Mouse (Mus musculus): ENCODE measurements around the gene Xpo5.

Xpo5 gene

GRCm38 (mm10) chr17:46203078-46203477 is 496 bp downstream of the Xpo5 start:
- DNase-seq (ENCODE audit: low spot score in 2 of 2) = peak in 1 of 2 experiments; percentile 18

- DNase-seq (ENCODE audit: low spot score in 2 of 2) = no peak
Observed at GRCm38 (mm10) chr17:46206676-46207075, 4.1 kb downstream of the Xpo5 start.

- no peak for DNase-seq (ENCODE audit: low spot score in 2 of 2)
Observed at GRCm38 (mm10) chr17:46210550-46210949, 8.0 kb downstream of the Xpo5 start.

GRCm38 (mm10) chr17:46221601-46222000 is 19.0 kb downstream of the Xpo5 start:
- DNase-seq (ENCODE audit: low spot score in 2 of 2) = no peak

- DNase-seq (ENCODE audit: low spot score in 2 of 2) = no peak
Observed at GRCm38 (mm10) chr17:46227576-46227975, 25.0 kb downstream of the Xpo5 start.

GRCm38 (mm10) chr17:46236067-46236466 is 33.5 kb downstream of the Xpo5 start:
- DNase-seq (ENCODE audit: low spot score in 2 of 2) = no peak

- no peak for DNase-seq (ENCODE audit: low spot score in 2 of 2)
Observed at GRCm38 (mm10) chr17:46237079-46237478, 34.5 kb downstream of the Xpo5 start.

- no peak for DNase-seq (ENCODE audit: low spot score in 2 of 2)
Observed at GRCm38 (mm10) chr17:46237480-46237879, 34.9 kb downstream of the Xpo5 start.

GRCm38 (mm10) chr17:46239516-46240114 is 37.0 kb downstream of the Xpo5 start:
- DNase-seq (ENCODE audit: low spot score in 2 of 2) = no peak

GRCm38 (mm10) chr17:46241471-46241870 is 38.9 kb downstream of the Xpo5 start:
- DNase-seq (ENCODE audit: low spot score in 2 of 2) = no peak

GRCm38 (mm10) chr17:46242274-46242673 is 39.7 kb downstream of the Xpo5 start:
- no peak for DNase-seq (ENCODE audit: low spot score in 2 of 2)

GRCm38 (mm10) chr17:46242993-46243392 is 40.4 kb downstream of the Xpo5 start:
- no peak for DNase-seq (ENCODE audit: low spot score in 2 of 2)

GRCm38 (mm10) chr17:46243624-46244023 is 41.0 kb downstream of the Xpo5 start:
- no peak for DNase-seq (ENCODE audit: low spot score in 2 of 2)

GRCm38 (mm10) chr17:46244579-46244978 is 42.0 kb downstream of the Xpo5 start:
- no peak for DNase-seq (ENCODE audit: low spot score in 2 of 2)

GRCm38 (mm10) chr17:46247512-46248188 is 45.1 kb downstream of the Xpo5 start, which contains the start of the genes Polr1c and Yipf3:
Gene Polr1c, minus strand, starts transcription at chr17:46248054.
Gene Yipf3, plus strand, starts transcription at chr17:46248080.
- peak; percentile 93 to 94 for DNase-seq (ENCODE audit: low spot score in 2 of 2)

GRCm38 (mm10) chr17:46248189-46248522 is 45.6 kb downstream of the Xpo5 start:
- no peak for DNase-seq (ENCODE audit: low spot score in 2 of 2)

- no peak for DNase-seq (ENCODE audit: low spot score in 2 of 2)
Observed at GRCm38 (mm10) chr17:46251174-46251573, 48.6 kb downstream of the Xpo5 start.

GRCm38 (mm10) chr17:46252571-46253451 is 50.2 kb downstream of the Xpo5 start:
- no peak for DNase-seq (ENCODE audit: low spot score in 2 of 2)

GRCm38 (mm10) chr17:46253452-46254084 is 51.0 kb downstream of the Xpo5 start, which contains the start of gene Lrrc73:
Gene Lrrc73, plus strand, starts transcription at chr17:46253531.
- DNase-seq (ENCODE audit: low spot score in 2 of 2) = peak; percentile 85 to 96

- DNase-seq (ENCODE audit: low spot score in 2 of 2) = peak in 1 of 2 experiments; percentile 45
Observed at GRCm38 (mm10) chr17:46254106-46254505, 51.5 kb downstream of the Xpo5 start.

- no peak for DNase-seq (ENCODE audit: low spot score in 2 of 2)
Observed at GRCm38 (mm10) chr17:46255147-46255546, 52.6 kb downstream of the Xpo5 start.
